Mouse (Mus musculus) C2C12 (cell line): Measurements from ENCODE around the gene Adam17. TPM values are rescaled to one million over a fixed set of nuclear protein-coding genes. Genes with fewer than 3 reads are reported as not detected.
"Not testable (repeated sequence)": the region's sequence is repeated elsewhere in the genome, so short reads cannot be mapped to it uniquely, and the experiment has no call there.

Source experiments
- H3K27me3 ChIP-seq: one replicate; pipeline ENCODE4 v1.6.1; 2011; ENCODE audit not compliant: control insufficient read depth, insufficient read depth, insufficient read length
- H3K36me3 ChIP-seq: one replicate; pipeline ENCODE4 v1.6.1; 2011; ENCODE audit not compliant: control insufficient read depth, insufficient read depth
- H3K4me3 ChIP-seq: one replicate; pipeline ENCODE4 v1.5.1; 2011; ENCODE audit warnings: mild to moderate bottlenecking, control low read depth; ENCODE audit not compliant: poor library complexity, insufficient read depth, severe bottlenecking
- H3K79me2 ChIP-seq: one replicate; pipeline ENCODE4 v1.6.1; 2011; ENCODE audit not compliant: control insufficient read depth, insufficient read depth
- H3K79me3 ChIP-seq: one replicate; pipeline ENCODE4 v1.6.1; 2011; ENCODE audit warnings: low read depth, control low read depth
- H3ac ChIP-seq: one replicate; pipeline ENCODE3; 2011; ENCODE audit warnings: low read depth; ENCODE audit not compliant: control insufficient read depth, insufficient read length
- CEBPB ChIP-seq: IDR thresholded peaks from one replicate; pipeline ENCODE4 v1.6.1; 2011; ENCODE audit warnings: low read depth, mild to moderate bottlenecking, control low read depth, moderate library complexity
- CTCF ChIP-seq: IDR thresholded peaks from one replicate; pipeline ENCODE4 v1.5.1; 2011; ENCODE audit not compliant: control insufficient read depth, insufficient read depth, insufficient read length
- FOSL1 ChIP-seq: IDR thresholded peaks from one replicate; pipeline ENCODE4 v1.8.0; 2011; ENCODE audit warnings: mild to moderate bottlenecking, low read length; ENCODE audit not compliant: poor library complexity, insufficient read depth, severe bottlenecking
- MAX ChIP-seq: IDR thresholded peaks from one replicate; pipeline ENCODE4 v1.6.1; 2011; ENCODE audit warnings: mild to moderate bottlenecking, control low read depth
- MYOD1 ChIP-seq: IDR thresholded peaks from one replicate; pipeline ENCODE4 v1.6.1; 2011; ENCODE audit warnings: low read depth; ENCODE audit not compliant: control insufficient read depth, insufficient read length
- MYOG ChIP-seq: IDR thresholded peaks from one replicate; pipeline ENCODE4 v1.6.1; 2011; ENCODE audit not compliant: control insufficient read depth, insufficient read length; ENCODE audit errors: extremely low read depth
- USF1 ChIP-seq: IDR thresholded peaks from one replicate; pipeline ENCODE4 v1.6.1; 2011; ENCODE audit warnings: low read depth, mild to moderate bottlenecking, control low read depth, moderate library complexity
- polyA plus RNA-seq: library from polyadenylated mRNA; unstranded; fragments of >200 nt; fragmentation: generic; extraction: Trizol; gene quantifications from one replicate; pipeline ENCODE4 v1.2.1, GENCODE M21; 2012; ENCODE audit warnings: missing spikeins

Adam17 gene
- polyA plus RNA-seq, 1 experiment: 12.4 TPM

DNA sequence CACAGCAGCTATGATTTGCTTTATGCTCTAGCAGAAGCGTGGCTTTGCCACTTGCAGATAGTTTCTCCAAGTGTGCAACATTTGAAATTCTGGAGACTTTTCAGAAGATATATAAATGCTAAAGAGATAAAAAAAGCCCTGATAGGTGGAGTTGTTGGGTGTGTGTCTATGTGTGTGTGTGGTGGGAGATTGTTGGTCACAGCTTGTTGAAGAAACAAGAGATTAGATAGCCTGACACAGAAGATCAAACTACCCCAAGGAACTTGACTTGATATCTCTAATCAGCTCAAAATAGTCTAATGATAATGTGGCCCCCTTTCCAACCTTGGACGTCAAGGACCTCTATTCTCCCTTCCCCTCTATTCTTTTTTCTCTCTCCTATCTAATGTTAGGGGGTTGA, 37.2 kb upstream of the Adam17 start:
- no peak overlapping the region for H3ac ChIP-seq
- H3K36me3 ChIP-seq: peaks cover 90% of the 10 kb centered on the region
- no peak for TF ChIP-seq USF1
- no peaks in the 10 kb centered on the region for H3K27me3 ChIP-seq
- peaks cover 96% of the 10 kb centered on the region for H3K79me3 ChIP-seq
- H3K4me3 ChIP-seq: no peak overlapping the region
- H3K79me2 ChIP-seq: peaks cover 100% of the 10 kb centered on the region

DNA sequence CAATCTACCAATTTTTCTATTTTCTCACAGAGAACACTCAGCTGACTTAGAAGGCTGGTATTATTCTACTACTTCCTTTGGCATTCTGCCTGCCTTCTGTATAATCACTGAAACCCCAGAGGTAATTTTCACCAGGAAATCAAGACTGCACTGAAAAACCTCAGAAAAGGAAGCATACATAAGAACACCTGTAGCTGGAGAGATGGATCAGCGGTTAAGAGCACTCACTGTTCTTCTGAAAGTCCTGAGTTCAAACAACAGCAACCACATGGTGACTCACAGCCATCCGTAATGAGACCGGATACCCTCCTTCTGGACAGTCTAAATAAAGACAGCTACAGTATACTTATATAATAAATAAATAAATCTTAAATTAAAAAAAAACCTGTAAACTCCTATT, 36.2 kb upstream of the Adam17 start:
- peaks cover 100% of the 10 kb centered on the region for H3K79me2 ChIP-seq
- TF ChIP-seq MYOG (no peak), MYOD1 (no peak), MAX (no peak), USF1 (no peak), FOSL1 (no peak), CEBPB (no peak), CTCF (no peak)
- H3K36me3 ChIP-seq: peaks cover 88% of the 10 kb centered on the region
- no peak overlapping the region for H3K4me3 ChIP-seq
- no peak overlapping the region for H3ac ChIP-seq
- H3K27me3 ChIP-seq: no peaks in the 10 kb centered on the region
- peaks cover 96% of the 10 kb centered on the region for H3K79me3 ChIP-seq

DNA sequence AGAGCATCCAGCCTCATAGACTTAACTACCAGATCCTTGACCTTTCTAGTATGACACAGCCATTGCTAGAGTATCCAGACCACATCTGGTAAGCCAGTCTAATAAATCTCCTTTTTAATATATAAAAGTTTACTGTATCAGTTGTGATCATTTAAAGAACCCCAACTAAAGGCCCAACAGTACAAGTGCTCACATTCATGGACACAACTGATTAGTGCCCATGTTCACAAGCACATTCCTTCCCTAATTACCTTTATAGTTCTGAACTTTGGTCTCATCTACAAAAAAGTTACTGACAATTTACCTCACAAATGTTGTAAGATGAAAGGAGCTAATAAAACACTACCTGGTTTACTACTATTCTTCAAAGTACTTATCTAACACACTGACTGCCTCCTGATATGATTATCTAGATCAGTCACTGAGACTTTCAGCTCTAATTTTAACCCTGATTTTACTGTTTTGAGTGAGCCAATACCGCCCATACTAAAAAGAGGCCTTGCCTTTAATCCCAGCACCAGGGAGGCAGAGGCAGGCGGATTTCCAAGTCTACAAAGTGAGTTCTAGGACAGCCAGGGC, 35.4 kb upstream of the Adam17 start:
- TF ChIP-seq FOSL1 (no peak), USF1 (no peak), CEBPB (no peak), CTCF (no peak), MYOD1 (no peak), MYOG (no peak), MAX (no peak)
- H3K36me3 ChIP-seq: peaks cover 86% of the 10 kb centered on the region
- peaks cover 95% of the 10 kb centered on the region for H3K79me3 ChIP-seq
- H3K4me3 ChIP-seq: no peak overlapping the region
- H3K27me3 ChIP-seq: no peaks in the 10 kb centered on the region
- no peak overlapping the region for H3ac ChIP-seq
- peaks cover 100% of the 10 kb centered on the region for H3K79me2 ChIP-seq

DNA sequence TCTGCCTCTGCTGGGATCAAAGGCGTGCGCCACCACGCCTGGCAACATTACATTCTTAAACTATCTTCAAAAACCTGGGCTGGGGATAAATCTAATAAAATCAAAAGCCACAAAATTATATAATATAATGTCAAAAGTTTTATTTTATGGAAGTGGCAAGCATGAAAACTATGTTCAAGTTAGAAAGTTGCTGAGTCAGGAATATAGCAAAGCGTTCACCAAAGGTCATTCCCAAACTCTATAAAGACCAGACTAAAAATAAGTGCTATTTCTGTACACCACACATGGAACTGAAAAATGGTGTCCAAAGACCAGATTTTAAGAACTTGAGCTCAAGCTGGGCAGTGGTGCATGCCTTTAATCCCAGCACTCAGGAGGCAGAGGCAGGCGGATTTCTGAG, 29.3 kb upstream of the Adam17 start:
- H3ac ChIP-seq: no peak overlapping the region
- peaks cover 100% of the 10 kb centered on the region for H3K79me2 ChIP-seq
- H3K79me3 ChIP-seq: peaks cover 93% of the 10 kb centered on the region
- no peak for TF ChIP-seq MAX
- TF ChIP-seq MYOG: no peak
- TF ChIP-seq CTCF: no peak
- TF ChIP-seq CEBPB: no peak
- TF ChIP-seq MYOD1: no peak
- TF ChIP-seq USF1: no peak
- TF ChIP-seq FOSL1: no peak
- H3K4me3 ChIP-seq: no peak overlapping the region
- H3K36me3 ChIP-seq: peaks cover 81% of the 10 kb centered on the region
- H3K27me3 ChIP-seq: no peaks in the 10 kb centered on the region

DNA sequence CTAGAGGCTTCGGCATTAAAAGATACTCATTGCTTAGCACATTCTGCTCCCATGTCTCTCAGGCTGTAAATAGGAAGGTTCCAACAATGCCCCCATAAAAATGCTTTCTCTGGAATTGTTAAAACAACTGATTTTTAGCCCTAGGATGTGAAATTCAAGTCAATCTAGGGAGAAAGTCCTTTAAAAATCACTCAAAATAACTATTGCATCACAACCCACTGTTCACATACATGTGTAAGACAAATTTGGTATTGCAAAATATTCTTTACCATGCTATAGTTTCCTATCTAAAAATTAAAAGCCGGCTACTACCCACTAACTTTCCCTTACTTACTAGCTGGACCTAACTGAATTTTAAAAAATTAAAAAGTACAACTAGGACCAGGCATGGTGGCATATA, 12.8 kb upstream of the Adam17 start:
- Histone ChIP-seq H3K79me3 (no peaks in the 10 kb centered on the region), H3K27me3 (no peaks in the 10 kb centered on the region), H3K36me3 (peaks cover 39% of the 10 kb centered on the region), H3ac (no peak overlapping the region), H3K79me2 (no peaks in the 10 kb centered on the region), H3K4me3 (no peak overlapping the region)
- TF ChIP-seq MYOG: no peak
- TF ChIP-seq CEBPB: no peak
- no peak for TF ChIP-seq MYOD1
- TF ChIP-seq CTCF: no peak
- TF ChIP-seq FOSL1: no peak

DNA sequence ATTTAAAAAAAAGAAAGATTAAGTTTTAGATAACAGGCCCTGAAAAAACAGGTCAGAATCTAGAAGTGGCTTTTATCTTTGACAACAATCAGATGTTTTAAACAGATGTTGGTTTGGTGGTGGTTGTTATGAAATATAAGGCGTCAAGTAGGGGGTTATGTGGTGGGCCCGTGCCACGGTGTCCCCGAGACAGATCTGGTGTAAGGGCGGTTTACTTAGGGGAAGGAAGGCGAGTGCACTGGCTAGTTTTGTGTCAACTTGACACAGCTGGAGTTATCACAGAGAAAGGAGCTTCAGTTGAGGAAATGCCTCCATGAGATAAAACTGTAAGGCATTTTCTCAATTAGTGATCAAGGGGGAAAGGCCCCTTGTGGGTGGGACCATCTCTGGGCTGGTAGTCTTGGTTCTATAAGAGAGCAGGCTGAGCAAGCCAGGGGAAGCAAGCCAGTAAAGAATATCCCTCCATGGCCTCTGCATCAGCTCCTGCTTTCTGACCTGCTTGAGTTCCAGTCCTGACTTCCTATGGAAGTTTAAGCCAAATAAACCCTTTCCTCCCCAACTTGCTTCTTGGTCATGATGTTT, 5.4 kb upstream of the Adam17 start:
- H3K36me3 ChIP-seq, H3K27me3 ChIP-seq, H3K4me3 ChIP-seq, H3K79me3 ChIP-seq, H3ac ChIP-seq, H3K79me2 ChIP-seq: not testable (repeated sequence)
